Mouse (Mus musculus) R1 (cell line): ENCODE results near the gene Msln.

ENCODE experiments used
- DNase-seq: peaks from one replicate; pipeline ENCODE4 v3.0.0-alpha.2; 2018; ENCODE audit warnings: low read depth, low spot score

The Msln gene

GRCm38 (mm10) chr17:25754241-25754640 lies at the start of gene Msln:
TSS of gene Msln (minus strand) at chr17:25754378.
- DNase-seq, result no peak

DNA sequence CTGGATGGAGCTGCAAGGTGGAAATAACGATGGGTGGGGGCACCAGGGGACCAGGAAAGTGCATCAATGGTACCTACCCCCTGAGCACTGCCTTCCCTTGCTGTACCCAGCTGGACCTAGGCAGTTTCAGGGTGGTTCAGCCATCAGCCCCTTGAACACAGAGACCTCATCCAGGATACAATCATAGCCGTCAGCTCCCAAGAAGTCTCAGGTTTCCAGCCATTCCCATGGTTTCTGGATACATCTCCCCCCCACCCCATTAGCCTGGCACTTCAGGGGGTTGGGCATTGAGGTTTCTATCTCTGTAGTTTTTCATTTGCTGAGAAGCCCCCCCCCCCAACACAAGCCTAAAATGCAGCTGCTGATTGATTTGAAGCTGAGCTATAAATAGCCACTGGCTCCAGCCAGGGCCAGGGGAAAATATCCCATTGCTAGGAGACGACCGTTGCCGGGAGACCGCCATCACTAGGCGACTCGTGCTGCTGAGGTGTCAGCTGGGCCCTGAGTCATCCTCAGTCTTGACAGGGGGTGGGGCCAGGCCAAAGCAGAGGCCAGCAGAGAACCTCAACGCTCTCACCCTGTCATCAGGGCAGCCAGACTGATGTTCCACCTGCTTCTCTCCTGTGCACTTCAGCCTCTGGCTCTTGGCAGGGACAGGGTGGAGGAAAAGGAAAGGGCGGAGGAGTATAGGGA lies 48.8 kb upstream of the Msln start:
- DNase-seq, result peak; percentile 59

DNA sequence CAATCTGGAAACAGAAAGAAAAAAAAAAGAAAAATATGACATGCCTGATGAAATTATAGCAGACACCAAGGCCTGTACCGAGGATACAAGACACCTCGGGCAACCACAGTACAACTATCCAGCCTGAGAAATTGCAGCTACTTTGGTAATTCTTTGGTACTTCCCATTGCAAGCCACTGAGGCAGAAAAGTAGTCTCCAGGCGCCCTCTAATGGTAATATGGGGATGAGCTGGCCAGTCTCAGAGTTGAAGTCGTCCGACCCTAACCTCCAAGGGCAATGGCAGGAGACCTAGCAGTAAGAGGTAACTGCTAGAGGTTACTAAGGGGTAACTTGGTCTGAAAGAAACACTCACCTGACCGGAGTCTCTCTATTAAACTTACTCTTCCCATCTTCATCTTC lies 46.9 kb upstream of the Msln start:
- DNase-seq, result peak; percentile 84

- DNase-seq, result peak; percentile 90
Observed at GRCm38 (mm10) chr17:25796951-25797369, 42.8 kb upstream of the Msln start, which contains the start of gene Metrn. TSS of gene Metrn (minus strand) at chr17:25797136.

DNA sequence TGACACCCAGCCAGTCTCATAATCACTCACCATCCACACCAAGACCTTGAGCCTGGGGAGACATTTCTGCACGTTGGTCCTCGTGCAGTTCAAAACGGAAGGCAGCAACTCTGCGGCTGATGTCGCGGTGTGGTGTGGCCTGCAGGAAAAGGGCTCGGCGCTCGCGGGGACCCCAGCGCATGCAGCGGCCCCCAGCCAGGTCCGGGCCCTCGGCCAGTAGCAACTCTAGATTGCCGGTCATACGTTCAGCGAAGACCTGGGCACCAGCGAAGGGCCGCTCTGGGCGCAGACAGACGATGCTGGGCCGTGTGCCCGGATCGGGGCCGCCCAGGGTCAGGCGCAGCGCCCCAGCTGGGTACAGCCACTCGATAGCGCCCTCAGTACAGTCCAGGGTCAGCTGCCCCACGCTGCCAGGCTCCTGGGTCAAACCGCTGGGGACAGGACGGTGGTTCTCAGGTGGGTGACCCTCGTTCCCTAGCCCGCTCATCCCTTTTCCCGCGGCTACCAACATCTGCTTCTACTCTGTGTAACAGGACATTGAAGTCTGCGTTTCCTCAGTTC lies 42.1 kb upstream of the Msln start:
- DNase-seq, result peak; percentile 32

DNA sequence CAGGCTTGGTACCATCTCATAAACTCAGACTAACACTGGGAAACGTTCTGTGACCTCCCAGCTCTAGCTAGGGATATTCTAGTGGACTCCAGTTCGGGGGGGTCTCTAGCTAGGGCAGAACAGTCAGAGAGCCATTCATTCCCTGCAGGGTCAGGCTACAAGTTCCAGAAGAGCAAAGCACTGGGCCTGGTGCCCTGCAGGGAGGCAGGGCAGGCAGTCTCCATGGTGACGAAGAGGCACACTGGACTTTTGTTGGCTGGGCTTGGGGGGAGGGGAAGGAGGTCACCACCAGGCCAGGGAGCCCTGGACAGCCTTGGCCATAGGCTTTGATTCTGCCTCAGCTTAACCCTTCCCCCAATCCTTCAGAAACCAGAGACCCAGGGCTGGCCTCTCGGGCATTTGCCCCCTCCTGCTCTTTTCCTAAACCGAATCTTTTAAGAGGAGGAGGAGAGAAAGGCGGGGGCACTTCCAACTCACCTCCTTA lies 41.5 kb upstream of the Msln start, which contains the start of gene AC134908.4:
Gene AC134908.4 (minus strand): TSS at position 51 of the 484 bp plus-strand sequence.
- DNase-seq, result no peak

- no peak for DNase-seq
Observed at GRCm38 (mm10) chr17:25794998-25795397, 40.8 kb upstream of the Msln start.

DNA sequence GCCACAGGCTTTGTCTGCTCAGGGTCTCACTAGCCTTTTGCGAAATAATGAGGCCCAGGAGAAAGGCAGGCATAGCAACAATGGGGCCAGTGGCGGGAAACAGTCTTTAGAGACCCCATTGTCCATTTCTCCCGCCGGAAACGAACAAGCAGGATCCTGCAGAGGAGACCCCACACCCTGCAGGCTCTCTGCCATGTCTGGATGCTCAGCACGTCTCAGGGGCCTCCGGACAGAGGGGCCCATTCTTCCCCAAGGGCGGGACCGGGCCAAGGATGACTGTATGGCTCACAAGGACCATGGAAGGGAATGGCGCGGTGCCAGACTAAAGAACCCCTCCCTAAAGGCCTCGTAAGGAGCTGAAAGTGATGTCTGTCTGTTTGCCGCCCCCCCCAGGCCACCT lies 40.0 kb upstream of the Msln start:
- no peak for DNase-seq

- peak; percentile 56 for DNase-seq
Observed at GRCm38 (mm10) chr17:25792615-25793014, 38.4 kb upstream of the Msln start, which contains the start of gene Fam173a. TSS of gene Fam173a (minus strand) at chr17:25792901.

GRCm38 (mm10) chr17:25791843-25792527 lies 37.8 kb upstream of the Msln start:
- peak; percentile 87 for DNase-seq

- no peak for DNase-seq
Observed at GRCm38 (mm10) chr17:25791320-25791842, 37.2 kb upstream of the Msln start.

DNA sequence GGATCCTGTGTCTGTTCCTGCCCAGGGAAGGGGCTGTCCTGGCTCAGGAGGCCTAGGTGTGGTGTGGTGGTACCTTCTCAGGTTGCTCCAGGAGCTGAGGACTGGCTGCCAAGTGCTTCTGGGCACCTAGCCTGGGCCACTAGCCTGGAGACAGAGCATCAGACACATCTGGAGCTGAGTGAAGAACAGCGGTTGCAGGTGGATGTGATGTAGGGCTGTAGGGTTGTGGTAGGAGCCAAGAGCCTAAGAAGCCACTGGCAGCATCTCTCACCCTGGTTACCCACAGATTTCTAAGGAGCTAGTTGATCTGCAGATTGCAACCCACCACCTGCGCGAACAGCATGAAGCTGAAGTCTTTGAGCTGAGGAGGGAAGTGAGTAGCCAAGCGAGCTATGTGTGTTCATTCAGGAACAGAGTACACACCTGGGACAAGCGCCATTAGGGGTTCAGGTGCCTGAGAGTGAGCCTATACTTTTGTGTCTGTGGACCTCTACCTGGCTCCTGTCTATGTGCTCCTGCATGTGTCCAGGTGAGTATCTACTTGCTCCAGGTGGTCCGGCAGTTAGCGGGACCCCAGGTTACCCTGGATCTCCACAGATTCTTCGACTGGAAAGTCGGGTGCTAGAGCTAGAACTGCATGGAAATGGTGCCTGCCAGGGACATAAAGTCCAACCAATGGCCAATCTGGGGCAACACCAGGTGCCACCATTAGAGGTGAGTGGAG lies 32.8 kb upstream of the Msln start:
- DNase-seq, result no peak

GRCm38 (mm10) chr17:25786280-25786679 lies 32.1 kb upstream of the Msln start, which contains the start of gene Ccdc78:
TSS of gene Ccdc78 (plus strand) at chr17:25786580.
- no peak for DNase-seq

DNA sequence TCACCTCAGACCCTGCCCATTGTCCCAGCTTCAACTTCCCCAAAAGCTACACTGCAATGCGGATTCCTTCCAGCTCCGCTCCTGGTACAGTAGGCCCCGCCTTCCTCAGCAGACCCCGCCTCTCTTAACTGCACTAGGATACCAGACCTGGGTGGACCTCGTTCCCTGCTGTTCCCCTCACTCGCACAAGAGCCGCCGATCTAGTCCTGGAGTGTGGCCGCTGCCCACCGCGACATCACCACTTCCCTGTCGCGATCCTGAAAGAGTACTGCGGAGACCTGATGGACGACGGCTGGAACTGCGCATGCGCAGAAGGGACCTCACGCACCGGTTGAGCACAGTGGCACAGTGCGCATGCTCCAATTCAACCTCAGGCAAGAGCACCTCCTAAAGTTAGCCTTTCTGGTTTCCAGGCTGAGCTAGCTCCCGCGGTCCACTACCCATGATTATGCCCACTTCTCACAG lies 31.1 kb upstream of the Msln start, which contains the start of gene Haghl:
Gene Haghl (minus strand): TSS at position 393 of the 465 bp plus-strand sequence.
- DNase-seq, result peak; percentile 95

DNA sequence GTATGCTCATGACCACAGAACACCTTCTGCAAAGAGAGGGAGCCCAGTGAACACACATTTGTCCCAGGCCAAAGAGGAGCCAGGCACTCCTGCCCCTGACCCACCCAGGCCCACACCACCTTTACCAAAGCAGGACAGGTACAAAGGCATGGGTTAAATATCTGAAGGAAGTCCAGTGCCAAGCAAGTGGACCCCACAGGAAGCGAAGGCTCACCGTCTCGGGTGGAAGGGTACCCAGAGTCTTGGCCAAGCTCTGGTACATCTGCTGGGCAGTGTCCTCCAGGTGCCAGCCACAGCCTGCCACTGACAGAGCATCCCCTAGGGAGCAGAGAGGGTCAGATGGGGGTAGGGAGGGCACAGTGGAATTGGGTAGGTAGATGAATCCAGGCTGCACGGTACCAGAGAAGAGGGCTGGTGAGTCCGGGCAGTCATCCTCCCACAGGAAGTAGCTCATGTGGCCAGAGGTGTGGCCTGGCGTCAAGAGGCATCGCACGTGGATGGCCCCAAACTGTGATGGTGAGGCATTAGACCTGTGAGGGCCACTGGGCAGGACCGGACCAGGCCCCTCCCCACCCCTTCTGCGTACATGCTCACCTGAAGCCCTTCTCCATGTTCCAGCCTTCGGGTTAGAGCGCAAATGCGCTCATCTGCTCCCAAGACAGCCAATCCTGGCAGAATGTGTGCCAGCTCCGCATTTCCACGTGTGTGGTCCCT lies 29.8 kb upstream of the Msln start:
- DNase-seq, result no peak

GRCm38 (mm10) chr17:25783086-25783485 lies 28.9 kb upstream of the Msln start:
- DNase-seq, result no peak

GRCm38 (mm10) chr17:25781339-25781738 lies 27.2 kb upstream of the Msln start:
- DNase-seq, result no peak

- no peak for DNase-seq
Observed at GRCm38 (mm10) chr17:25777948-25778347, 23.8 kb upstream of the Msln start.

DNA sequence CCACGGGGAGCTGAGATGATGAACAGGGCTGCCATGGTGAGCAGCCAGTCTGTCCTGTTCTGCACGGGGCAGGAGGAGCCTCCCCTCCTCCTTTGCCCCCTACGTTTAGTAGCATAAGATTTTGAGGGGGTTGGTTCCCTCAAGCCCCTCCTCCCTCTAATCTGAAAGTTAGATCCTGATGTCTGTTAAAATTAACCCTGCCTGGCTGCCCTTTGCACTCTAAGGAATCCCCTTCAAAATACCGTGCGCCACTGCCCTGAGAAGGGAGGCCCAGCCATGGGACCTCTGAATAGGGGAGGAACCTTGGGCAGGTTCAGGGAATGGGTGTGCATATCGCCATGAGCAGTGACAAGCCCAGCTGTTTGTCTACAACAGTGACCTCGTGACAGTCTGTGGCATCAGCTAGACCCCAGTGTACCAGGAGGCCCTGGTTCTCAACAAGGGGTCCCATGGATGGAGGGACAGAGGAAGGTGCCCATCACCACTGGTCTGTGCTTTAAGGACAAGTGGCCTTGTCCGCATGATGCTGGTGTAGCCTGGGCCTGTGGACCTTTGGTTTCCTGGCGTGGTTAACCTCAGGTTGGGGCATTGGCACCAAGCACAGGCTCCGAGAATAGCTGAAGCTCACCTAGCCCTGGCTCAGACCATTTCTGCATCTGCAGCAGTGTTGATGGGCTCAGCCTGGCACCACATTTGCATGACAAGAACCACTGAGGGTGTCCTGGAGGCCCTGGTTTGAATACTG lies 21.3 kb upstream of the Msln start:
- DNase-seq, result no peak
